Mouse (Mus musculus) MEL (cell line): Measurements from ENCODE around the gene Itfg1.

Experiments used
- E2F4 ChIP-seq: IDR thresholded peaks from 2 replicates; pipeline ENCODE4 v1.6.1; 2011; ENCODE audit warnings: low read depth, low read length, improper control_type of control experiment, borderline replicate concordance
- EP300 ChIP-seq, 2 experiments: IDR thresholded peaks; 2 replicates each; pipeline ENCODE4 v1.6.1; 2011; ENCODE audit warnings: improper control_type of control experiment in 2 of 2, low read length in 2 of 2, low read depth in 1 of 2, mild to moderate bottlenecking in 1 of 2
- KAT2A ChIP-seq: conservative IDR thresholded peaks from 2 replicates; pipeline ENCODE4 v1.6.1; 2012; ENCODE audit warnings: low read depth, low read length, improper control_type of control experiment, inconsistent platforms
- TAL1 ChIP-seq: IDR thresholded peaks from 2 replicates; pipeline ENCODE4 v1.6.1; 2012; ENCODE audit warnings: mild to moderate bottlenecking, inconsistent platforms, low read length, moderate library complexity, mixed read lengths

GRCm38 (mm10) chr8:85700101-85700750 lies 140.5 kb downstream of the Itfg1 start:
- TF ChIP-seq EP300 (IDR thresholded peaks at IDR 0.05; ENCODE audit: low read depth in 1 of 2, low read length in 2 of 2) (no peak), TAL1 (no peak), KAT2A (no peak), E2F4 (no peak)
